Mouse (Mus musculus): ENCODE results near the gene Vmn2r62.
"Not testable (repeated sequence)": the region's sequence is repeated elsewhere in the genome, so short reads cannot be mapped to it uniquely, and the experiment has no call there.

Vmn2r62 gene

DNA sequence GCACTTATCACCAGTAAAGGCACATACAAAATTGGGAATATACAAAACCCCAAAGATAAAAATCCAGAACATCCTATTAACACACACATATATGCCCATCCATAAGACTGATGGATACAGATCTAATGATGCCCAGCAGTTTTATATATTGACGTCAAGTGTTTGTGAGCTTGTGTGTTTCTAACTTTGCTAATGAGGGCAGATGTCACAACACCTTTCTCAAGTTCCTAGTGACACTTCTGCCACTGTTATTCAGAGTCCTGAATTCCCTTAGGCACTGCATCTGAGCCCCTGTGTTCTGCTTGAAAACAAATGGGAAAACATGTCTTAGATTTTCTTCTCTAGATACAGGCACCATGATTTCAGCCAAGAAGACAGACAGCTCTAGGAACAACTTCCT is at the start of gene Vmn2r62:
Gene Vmn2r62, minus strand, starts transcription at position 101 of the 400 bp plus-strand sequence.
- DNase-seq, result not testable (repeated sequence)

DNA sequence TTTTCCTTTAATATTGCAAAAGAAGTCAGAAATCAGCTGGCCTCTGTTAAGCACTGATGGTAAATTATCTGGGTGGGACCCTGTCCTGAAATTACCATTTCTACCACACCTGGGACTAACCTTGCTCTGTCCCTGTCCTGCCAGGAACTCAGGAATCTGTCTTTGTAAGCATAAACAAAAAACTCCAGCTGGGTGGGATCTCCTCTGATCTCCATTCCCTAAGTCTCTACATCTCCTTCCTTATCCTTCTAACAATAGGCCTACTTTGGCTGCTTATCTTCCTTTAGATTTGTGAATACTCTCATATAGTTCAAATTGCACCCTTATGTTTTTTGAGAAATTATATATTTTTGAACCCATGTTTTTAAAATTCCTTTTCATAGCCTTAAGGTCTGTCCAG is 45.0 kb upstream of the Vmn2r62 start:
- not testable (repeated sequence) for DNase-seq

DNA sequence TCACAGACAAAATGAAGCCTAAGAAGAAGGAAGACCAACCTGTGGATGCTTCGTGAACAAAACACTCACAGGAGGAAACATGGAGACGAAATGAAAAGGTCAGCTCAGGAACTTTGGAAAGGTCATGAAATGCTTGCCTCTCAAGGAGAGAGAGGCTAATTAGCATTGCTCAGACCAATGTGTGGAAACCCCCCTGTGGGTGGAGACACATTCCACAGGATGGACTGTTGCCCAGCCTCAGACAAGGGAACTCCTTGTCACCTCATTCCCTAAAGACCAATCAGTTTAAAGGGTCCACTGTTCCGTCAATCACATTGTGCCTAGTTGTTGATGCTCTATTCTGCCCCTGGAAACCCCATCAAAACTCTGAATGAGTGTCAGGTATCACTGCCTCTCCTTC is 38.9 kb upstream of the Vmn2r62 start:
- no peak for DNase-seq

DNA sequence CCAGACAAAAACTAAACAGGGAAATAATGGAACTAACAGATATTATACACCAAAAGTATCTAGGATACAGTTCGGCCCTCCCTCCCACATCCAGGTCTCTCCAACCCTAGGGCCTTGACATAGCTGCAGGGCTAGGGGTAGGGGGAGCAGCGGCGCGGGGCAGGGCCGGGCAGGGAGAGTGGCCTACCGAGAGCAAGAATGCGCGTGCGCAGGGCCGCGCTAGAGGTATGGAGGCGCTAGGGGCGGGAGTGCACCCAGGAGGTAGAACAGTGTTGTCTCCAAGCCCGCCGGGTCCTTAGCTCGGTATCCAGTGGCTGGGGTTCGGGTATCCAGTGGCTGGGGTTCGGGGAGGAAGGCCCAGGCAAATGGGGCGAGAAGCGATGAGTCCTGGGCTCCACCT is 43.5 kb downstream of the Vmn2r62 start:
- no peak for DNase-seq

DNA sequence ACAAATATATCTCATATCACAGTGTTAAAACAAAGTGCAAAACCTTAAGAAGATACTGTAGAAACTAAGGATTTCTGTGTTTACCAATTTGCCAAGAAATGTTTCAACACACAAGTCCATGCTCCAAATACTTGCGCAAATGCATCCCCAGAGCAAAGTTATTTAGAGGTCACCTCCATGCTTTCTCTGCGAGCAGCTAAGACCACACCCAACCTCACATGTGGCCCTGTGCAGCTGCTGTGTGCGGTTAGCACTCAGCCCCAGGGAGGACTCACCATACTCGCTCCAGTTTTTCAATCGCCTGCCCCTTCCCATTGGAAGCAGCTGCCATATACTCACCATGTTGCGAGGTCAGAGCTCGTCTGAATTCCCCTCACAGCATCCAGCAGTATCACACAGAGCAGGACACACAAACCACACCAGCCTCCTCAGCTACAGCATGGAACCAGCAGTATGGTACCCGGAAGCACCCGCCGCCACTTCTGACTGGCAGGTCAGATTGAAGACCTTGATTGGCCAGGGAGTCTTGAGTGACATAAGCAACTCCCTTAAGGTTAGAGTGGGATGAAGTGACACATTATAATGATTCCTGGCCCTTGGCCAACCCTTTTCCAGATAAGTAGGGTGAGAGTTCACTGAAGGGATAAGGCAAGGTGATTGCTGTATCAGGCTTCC is 54.7 kb downstream of the Vmn2r62 start:
- DNase-seq, result no peak

DNA sequence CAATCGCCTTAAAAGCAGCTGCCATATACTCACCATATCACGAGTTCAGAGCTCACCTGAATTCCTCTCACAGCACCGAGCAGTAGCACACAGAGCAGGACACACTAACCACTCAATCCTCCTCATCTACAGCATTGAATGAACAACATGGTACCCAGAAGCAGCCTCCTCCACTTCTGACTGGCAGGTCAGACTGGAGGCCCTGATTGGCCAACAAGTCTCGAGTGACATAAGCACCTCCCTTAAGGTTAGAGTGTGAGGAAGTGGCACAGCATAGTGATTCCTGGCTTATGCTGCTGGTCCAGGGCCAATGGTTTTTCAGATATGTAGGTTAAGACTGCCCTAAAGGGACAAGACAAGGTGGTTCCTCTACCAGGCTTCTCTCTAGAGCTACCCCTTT is 66.4 kb downstream of the Vmn2r62 start, which contains the start of gene Gm17067:
Gene Gm17067, minus strand, starts transcription at position 101 of the 400 bp plus-strand sequence.
- DNase-seq, result not testable (repeated sequence)

Measured in kidney, adult 11 months (tissue).